Mouse (Mus musculus) lung, embryonic 16.5 days (tissue): ENCODE measurements around the gene Cdc27. TPM values are rescaled to one million over a fixed set of nuclear protein-coding genes. Genes with fewer than 3 reads are reported as not detected.
"Not testable (repeated sequence)": the region's sequence is repeated elsewhere in the genome, so short reads cannot be mapped to it uniquely, and the experiment has no call there.

Experiments
- ATAC-seq: fragments of 200-750 bp; cut with Nextera tagmentation; 2 replicates; pipeline ENCODE4 v1.8.0; 2017; ENCODE audit warnings: low read depth, mild to moderate bottlenecking, moderate library complexity
- H3K27ac ChIP-seq: fragments of 300-500 bp; sonication (generic); 2 replicates; pipeline ENCODE4 v1.5.1; 2014; ENCODE audit warnings: mild to moderate bottlenecking, control low read depth, low read length
- H3K27me3 ChIP-seq: fragments of 300-500 bp; sonication (generic); 2 replicates; pipeline ENCODE4 v1.6.1; 2014; ENCODE audit warnings: low read depth, low read length, mixed read lengths; ENCODE audit not compliant: control insufficient read depth, insufficient read depth
- H3K36me3 ChIP-seq: fragments of 300-500 bp; sonication (generic); 2 replicates; pipeline ENCODE4 v1.6.1; 2014; ENCODE audit warnings: low read length; ENCODE audit not compliant: control insufficient read depth, insufficient read depth
- H3K4me1 ChIP-seq: fragments of 300-500 bp; sonication (generic); replicated peaks from 2 replicates; pipeline ENCODE4 v1.6.1; 2014; ENCODE audit warnings: low read length, mixed read lengths; ENCODE audit not compliant: control insufficient read depth, insufficient read depth
- H3K4me2 ChIP-seq: fragments of 300-500 bp; sonication (generic); 2 replicates; pipeline ENCODE4 v1.6.1; 2014; ENCODE audit warnings: low read depth, low read length, control low read depth
- H3K4me3 ChIP-seq: fragments of 300-500 bp; sonication (generic); 2 replicates; pipeline ENCODE4 v1.5.1; 2014; ENCODE audit warnings: mild to moderate bottlenecking, low read length, control low read depth
- H3K9ac ChIP-seq: fragments of 300-500 bp; sonication (generic); 2 replicates; pipeline ENCODE4 v1.6.1; 2014; ENCODE audit warnings: low read length, control low read depth
- H3K9me3 ChIP-seq: fragments of 300-500 bp; sonication (generic); 2 replicates; pipeline ENCODE4 v1.6.1; 2016; ENCODE audit warnings: low read length; ENCODE audit not compliant: control insufficient read depth
- WGBS: fragments of 180-500 bp; shearing (Covaris S2); extraction: QIAGEN DNeasy Blood & Tissue Kit; methylation state at CpG from one replicate; pipeline ENCODE4 v1.1.7; 2014; 5-methylcytosine and 5-hydroxymethylcytosine counted together
- polyA plus RNA-seq: library from polyadenylated mRNA; unstranded; fragments of >200 nt; fragmentation: Nextera tagmentation; extraction: Ambion mirVana; gene quantifications from 2 replicates; pipeline ENCODE4 v1.2.1, GENCODE M21; 2015

Cdc27 gene
- polyA plus RNA-seq, 1 experiment from 2014 or later = 37.8 TPM

DNA sequence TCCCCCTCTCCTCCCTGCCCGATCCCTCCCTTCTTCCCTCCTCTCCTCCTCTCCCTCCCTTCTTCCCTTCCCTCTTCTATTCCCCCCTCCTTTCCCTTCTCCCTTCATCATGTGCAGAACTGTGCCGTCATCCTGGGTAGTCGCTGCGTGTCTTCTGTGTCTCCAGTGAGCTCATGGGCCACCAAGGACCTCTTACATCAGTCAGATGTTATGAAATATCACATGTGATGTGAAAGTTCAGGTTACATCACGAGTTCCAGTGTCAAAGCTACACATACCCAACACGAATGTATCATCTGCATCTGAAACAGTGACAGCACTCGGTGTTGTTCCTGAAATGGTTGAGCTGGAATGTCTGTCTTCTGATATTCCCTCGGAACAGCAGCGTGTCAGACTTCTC is 14.8 kb upstream of the Cdc27 start:
- WGBS = 66% methylated on average over 9 of the region's 9 CpGs
- H3K27me3 ChIP-seq = no peaks in the 10 kb centered on the region

GRCm38 (mm10) chr11:104563496-104563895 is 13.1 kb upstream of the Cdc27 start:
- WGBS = 45% methylated on average over 1 of the region's 1 CpGs
- Histone ChIP-seq H3K27ac (no peak overlapping the region), H3K4me3 (no peak overlapping the region), H3K4me1 (no peaks in the 10 kb centered on the region; the same call in 1 of the 2 replicates), H3K9ac (no peak overlapping the region), H3K9me3 (no peaks in the 10 kb centered on the region), H3K36me3 (no peaks in the 10 kb centered on the region), H3K27me3 (no peaks in the 10 kb centered on the region), H3K4me2 (no peak overlapping the region)
- ATAC-seq = no peak

More for the DNA sequence above, 14.8 kb upstream of the Cdc27 start:
- Histone ChIP-seq H3K27ac (no peak overlapping the region), H3K4me2 (no peak overlapping the region), H3K4me1 (no peaks in the 10 kb centered on the region; the same call in 1 of the 2 replicates), H3K9ac (no peak overlapping the region), H3K4me3 (no peak overlapping the region), H3K9me3 (0 out of 2 replicates have a peak, but pooled peaks cover 4% of the 10 kb centered on the region), H3K36me3 (no peaks in the 10 kb centered on the region)
- no peak for ATAC-seq

DNA sequence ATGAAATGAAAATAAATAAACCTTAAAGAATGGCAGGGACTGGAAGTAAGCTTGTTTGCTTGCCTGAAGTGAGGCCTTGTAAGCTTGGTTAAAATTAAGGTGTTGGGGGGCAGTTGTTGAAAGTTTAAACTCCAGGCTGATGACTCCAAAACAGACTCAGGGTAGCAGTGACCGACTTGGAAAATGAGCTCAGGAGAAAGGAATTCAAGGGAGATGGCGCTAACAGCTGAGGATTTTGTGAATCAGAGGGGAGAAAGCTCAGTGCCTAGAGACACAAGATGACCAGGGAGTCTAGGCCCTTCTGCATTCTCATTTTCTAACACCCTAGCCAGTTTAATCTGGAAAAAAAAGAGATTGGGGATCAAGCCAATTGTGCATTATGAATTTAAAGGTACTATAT is 10.6 kb upstream of the Cdc27 start:
- H3K9ac ChIP-seq = no peak overlapping the region
- no peak overlapping the region for H3K27ac ChIP-seq
- no peaks in the 10 kb centered on the region for H3K36me3 ChIP-seq
- 28% methylated on average over 2 of the region's 2 CpGs for WGBS
- H3K4me1 ChIP-seq = no peaks in the 10 kb centered on the region
- no peaks in the 10 kb centered on the region for H3K9me3 ChIP-seq
- ATAC-seq = no peak
- no peak overlapping the region for H3K4me2 ChIP-seq
- no peaks in the 10 kb centered on the region for H3K27me3 ChIP-seq
- no peak overlapping the region for H3K4me3 ChIP-seq

DNA sequence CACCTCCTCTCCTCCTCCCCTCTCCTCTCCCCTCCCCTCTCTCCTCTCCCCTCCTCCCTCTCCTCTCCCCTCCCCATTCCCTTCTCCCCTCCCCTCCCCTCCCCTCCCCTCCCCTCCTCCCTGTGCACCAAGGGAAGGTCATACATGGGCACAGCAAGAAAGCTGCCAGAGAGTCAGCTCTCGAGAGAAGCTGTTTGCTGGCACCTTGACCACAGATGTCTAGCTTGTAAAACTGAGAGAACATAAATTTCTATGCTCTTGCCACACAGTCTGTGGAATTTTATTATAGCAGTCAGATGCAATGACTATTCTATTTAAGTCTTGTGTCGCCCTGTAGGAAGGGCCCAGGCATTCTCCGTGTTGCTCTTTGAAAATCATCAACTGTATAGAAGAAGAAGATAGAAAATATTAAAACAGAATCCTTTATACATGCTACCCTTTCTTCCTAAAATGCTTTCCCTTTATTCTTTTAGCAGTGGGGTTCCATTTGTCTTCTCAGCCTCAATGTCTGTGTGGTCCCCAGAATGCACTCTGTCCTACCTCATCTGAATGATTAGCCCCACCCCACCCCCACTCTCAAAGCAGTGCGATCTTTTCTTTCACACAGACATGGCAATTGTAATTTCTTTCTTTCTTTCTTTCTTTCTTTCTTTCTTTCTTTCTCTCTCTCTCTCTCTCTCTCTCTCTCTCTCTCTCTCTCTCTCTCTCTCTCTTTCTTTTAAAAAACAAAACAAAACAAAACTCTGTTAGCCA is 8.4 kb upstream of the Cdc27 start:
- Histone ChIP-seq H3K36me3 (no peaks in the 10 kb centered on the region), H3K4me2 (no peak overlapping the region), H3K4me1 (no peaks in the 10 kb centered on the region), H3K4me3 (no peak overlapping the region), H3K27me3 (no peaks in the 10 kb centered on the region), H3K9me3 (no peaks in the 10 kb centered on the region), H3K9ac (no peak overlapping the region), H3K27ac (no peak overlapping the region)
- 50% methylated on average over 4 of the region's 4 CpGs for WGBS
- ATAC-seq = no peak

DNA sequence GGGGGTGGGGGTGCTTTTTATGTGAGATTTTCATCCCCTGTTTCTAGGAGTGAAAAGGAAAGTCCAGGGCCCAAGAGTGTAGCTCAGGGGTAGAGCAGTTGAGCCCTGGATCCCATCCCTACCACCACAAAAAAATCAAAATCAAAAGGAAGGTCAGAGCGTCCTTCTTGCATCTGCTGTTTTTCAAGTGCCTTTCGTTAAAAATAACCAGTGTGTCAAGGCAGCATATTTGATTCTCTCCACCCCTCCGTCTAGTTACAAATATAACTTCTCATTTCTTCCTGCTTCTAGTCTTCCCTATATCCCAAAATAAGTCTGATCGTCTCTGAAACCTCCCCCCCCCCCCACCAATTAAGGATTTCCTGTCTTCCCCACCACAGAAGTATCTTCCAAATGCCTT is 7.6 kb upstream of the Cdc27 start:
- WGBS = 46% methylated on average over 4 of the region's 4 CpGs
- H3K36me3 ChIP-seq = no peaks in the 10 kb centered on the region
- no peaks in the 10 kb centered on the region for H3K9me3 ChIP-seq
- H3K27ac ChIP-seq = no peak overlapping the region
- H3K27me3 ChIP-seq = no peaks in the 10 kb centered on the region
- no peak overlapping the region for H3K9ac ChIP-seq
- H3K4me2 ChIP-seq = no peak overlapping the region
- ATAC-seq = no peak
- H3K4me1 ChIP-seq = no peaks in the 10 kb centered on the region
- no peak overlapping the region for H3K4me3 ChIP-seq

DNA sequence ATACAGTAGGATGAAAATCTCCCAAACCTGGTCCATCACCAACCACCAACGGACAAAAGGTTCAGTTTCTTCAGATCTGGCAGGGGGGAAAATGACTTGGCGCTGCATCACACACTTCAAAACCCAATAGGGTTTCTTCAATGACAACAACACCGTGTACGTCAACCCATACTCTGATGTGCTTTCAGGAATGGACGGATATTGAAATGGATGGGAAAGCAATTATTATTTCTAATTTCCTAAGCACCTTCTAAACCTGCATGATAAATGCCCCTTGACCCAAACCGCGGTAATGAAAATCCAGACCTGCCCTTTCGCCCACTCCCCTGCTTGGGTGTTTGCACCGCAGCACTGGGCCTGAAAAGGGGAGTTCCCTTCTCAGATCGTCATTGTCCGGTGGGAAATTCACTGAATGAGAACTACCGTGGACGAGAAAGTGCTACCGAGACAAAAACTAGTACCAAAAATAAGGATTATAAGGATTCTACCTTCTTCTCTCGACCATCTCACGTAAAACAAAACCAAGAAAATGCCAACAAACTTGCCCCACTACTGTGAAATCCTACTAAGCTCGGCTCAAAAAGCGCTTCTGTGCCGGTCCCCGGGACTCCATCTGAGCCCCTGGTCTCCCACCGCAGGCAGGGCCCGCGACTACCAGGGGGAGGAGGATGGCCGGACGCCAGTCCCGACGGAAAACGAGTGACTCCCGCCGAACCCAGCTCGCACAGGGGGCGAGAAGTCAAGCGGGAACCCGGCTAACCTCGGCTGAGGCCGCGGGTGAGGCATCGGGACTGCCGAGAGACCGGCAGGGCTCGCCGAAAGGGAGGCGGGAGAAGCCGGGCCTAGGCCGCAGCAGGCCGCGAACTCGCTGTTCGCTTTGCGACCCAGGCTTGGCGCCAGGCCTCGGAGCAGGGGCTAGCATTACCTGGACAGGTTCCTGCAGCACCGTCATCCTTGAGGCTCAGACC is 698 bp downstream of the Cdc27 start:
- H3K4me1 ChIP-seq = peaks cover 14% of the 10 kb centered on the region
- peak overlapping the region; percentile 73 for H3K4me3 ChIP-seq
- no peaks in the 10 kb centered on the region for H3K27me3 ChIP-seq
- under 1% methylated on average over 53 of the region's 53 CpGs for WGBS
- H3K9me3 ChIP-seq = no peaks in the 10 kb centered on the region
- ATAC-seq = peak; percentile 80
- no peaks in the 10 kb centered on the region for H3K36me3 ChIP-seq
- peak overlapping the region; percentile 88 for H3K27ac ChIP-seq
- H3K4me2 ChIP-seq = peak overlapping the region; percentile 88
- H3K9ac ChIP-seq = peak overlapping the region; percentile 95

GRCm38 (mm10) chr11:104547502-104547901 is 2.9 kb downstream of the Cdc27 start:
- no peak overlapping the region for H3K27ac ChIP-seq
- peaks cover 14% of the 10 kb centered on the region for H3K4me1 ChIP-seq
- no peaks in the 10 kb centered on the region for H3K27me3 ChIP-seq
- no peaks in the 10 kb centered on the region for H3K9me3 ChIP-seq
- no peak overlapping the region for H3K4me2 ChIP-seq
- no peaks in the 10 kb centered on the region for H3K36me3 ChIP-seq
- H3K9ac ChIP-seq = no peak overlapping the region
- 81% methylated on average over 3 of the region's 3 CpGs for WGBS
- ATAC-seq = no peak
- no peak overlapping the region for H3K4me3 ChIP-seq

DNA sequence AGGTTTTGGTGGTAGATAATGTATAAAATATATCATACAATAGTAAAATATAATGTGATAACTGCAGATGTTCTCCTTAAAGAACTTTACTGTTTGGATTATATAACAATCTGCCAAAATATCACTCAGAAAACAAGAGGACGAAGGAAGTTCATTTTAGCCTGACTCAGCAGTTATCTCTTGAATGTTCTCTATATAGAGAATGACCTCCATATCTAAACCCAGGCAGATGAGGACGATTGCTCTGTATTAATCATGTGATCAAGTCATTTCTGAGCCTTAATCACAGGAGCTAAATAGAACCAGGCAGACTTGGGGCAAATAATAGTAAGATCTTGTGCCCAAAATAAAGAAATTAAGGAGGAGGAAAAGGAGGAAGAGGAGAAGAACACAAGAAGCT is 5.9 kb downstream of the Cdc27 start:
- Histone ChIP-seq H3K36me3 (peaks cover 7% of the 10 kb centered on the region), H3K4me1 (peaks cover 11% of the 10 kb centered on the region), H3K9ac (no peak overlapping the region), H3K27ac (no peak overlapping the region), H3K4me3 (no peak overlapping the region), H3K4me2 (no peak overlapping the region), H3K9me3 (peaks cover 2% of the 10 kb centered on the region; the same call in 1 of the 2 replicates), H3K27me3 (no peaks in the 10 kb centered on the region)
- WGBS = 54% methylated on average over 2 of the region's 2 CpGs
- ATAC-seq = no peak

- H3K4me1 ChIP-seq, ATAC-seq, H3K27ac ChIP-seq, H3K27me3 ChIP-seq, H3K4me2 ChIP-seq, H3K4me3 ChIP-seq, H3K9ac ChIP-seq, H3K36me3 ChIP-seq, H3K9me3 ChIP-seq: not testable (repeated sequence)
- WGBS = 98% methylated on average over 2 of the region's 2 CpGs
Measured at GRCm38 (mm10) chr11:104543337-104543736, 7.1 kb downstream of the Cdc27 start.
